Mouse (Mus musculus) intestine, postnatal 0 days (tissue): Measurements from ENCODE around the gene Rpl4. TPM values are rescaled to one million over a fixed set of nuclear protein-coding genes. Genes with fewer than 3 reads are reported as not detected.
A peak's percentile ranks its signal among the peaks of the same experiment; 100 is the strongest.
"Not testable (repeated sequence)": the region's sequence is repeated elsewhere in the genome, so short reads cannot be mapped to it uniquely, and the experiment has no call there.

Experiments used
- ATAC-seq: fragments of 200-750 bp; cut with Nextera tagmentation; 2 replicates; pipeline ENCODE4 v1.8.0; 2017; ENCODE audit warnings: mild to moderate bottlenecking, moderate TSS enrichment, moderate library complexity
- H3K27ac ChIP-seq: fragments of 300-500 bp; sonication (generic); 2 replicates; pipeline ENCODE4 v1.5.1; 2014; ENCODE audit warnings: mild to moderate bottlenecking, low read depth, low read length, moderate library complexity
- H3K27me3 ChIP-seq: fragments of 300-500 bp; sonication (generic); replicated peaks from 2 replicates; pipeline ENCODE4 v1.6.1; 2014; ENCODE audit warnings: low read length, mixed read lengths; ENCODE audit not compliant: control insufficient read depth, insufficient read depth
- H3K36me3 ChIP-seq: fragments of 300-500 bp; sonication (generic); 2 replicates; pipeline ENCODE4 v1.6.1; 2014; ENCODE audit warnings: mild to moderate bottlenecking, moderate library complexity; ENCODE audit not compliant: control insufficient read depth, insufficient read depth
- H3K4me1 ChIP-seq: fragments of 300-500 bp; sonication (generic); replicated peaks from 2 replicates; pipeline ENCODE4 v1.6.1; 2014; ENCODE audit warnings: antibody characterized with exemption, low read length, mixed read lengths; ENCODE audit not compliant: control insufficient read depth, insufficient read depth
- H3K4me2 ChIP-seq: fragments of 300-500 bp; sonication (generic); replicated peaks from 2 replicates; pipeline ENCODE4 v1.6.1; 2014; ENCODE audit warnings: low read depth, mild to moderate bottlenecking, moderate library complexity
- H3K4me3 ChIP-seq: fragments of 300-500 bp; sonication (generic); 2 replicates; pipeline ENCODE4 v1.5.1; 2014; ENCODE audit warnings: low read depth, low read length
- H3K9ac ChIP-seq: fragments of 300-500 bp; sonication (generic); 2 replicates; pipeline ENCODE4 v1.6.1; 2014; ENCODE audit warnings: mild to moderate bottlenecking, low read depth, low read length
- H3K9me3 ChIP-seq: fragments of 300-500 bp; sonication (generic); 2 replicates; pipeline ENCODE4 v1.6.1; 2016; ENCODE audit warnings: mixed run types; ENCODE audit not compliant: control insufficient read depth
- CTCF ChIP-seq: sonication (generic); IDR thresholded peaks from 2 replicates; pipeline ENCODE4 v1.5.1; 2016; ENCODE audit warnings: low read depth, mild to moderate bottlenecking, control low read depth, antibody characterized with exemption, moderate library complexity
- WGBS: fragments of 180-500 bp; shearing (Covaris S2); extraction: QIAGEN DNeasy Blood & Tissue Kit; methylation state at CpG from one replicate; pipeline ENCODE4 v1.1.7; 2014; 5-methylcytosine and 5-hydroxymethylcytosine counted together
- polyA plus RNA-seq: library from polyadenylated mRNA; unstranded; fragments of >200 nt; fragmentation: Nextera tagmentation; extraction: Ambion mirVana; gene quantifications from 2 replicates; pipeline ENCODE4 v1.2.1, GENCODE M21; 2015

Gene Rpl4
- polyA plus RNA-seq, 1 experiment from 2014 or later: 575 TPM

DNA sequence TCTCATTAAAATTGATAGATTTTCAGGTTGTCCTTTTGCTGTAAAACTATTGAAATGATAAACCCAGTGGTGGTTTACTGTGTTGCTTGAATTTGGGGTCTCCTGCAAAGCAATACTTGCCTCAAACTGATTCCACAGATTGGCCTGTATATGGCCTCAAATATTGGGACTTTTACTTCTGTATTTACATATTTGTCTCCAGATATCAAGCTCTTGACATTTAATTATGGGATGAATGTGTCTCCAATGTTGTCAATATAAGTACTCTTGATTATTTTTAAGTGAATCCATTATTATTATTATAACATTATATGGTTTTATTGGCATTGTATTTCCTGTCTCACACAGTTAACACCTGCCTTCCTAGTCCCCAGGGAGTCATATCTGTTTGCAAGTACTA lies 1.2 kb downstream of the Rpl4 start:
- H3K27me3 ChIP-seq: no peaks in the 10 kb centered on the region
- peak overlapping the region; percentile 93; the same call in 1 of the 2 replicates for H3K9ac ChIP-seq
- no peak overlapping the region for H3K27ac ChIP-seq
- H3K9me3 ChIP-seq: no peaks in the 10 kb centered on the region
- no peak for TF ChIP-seq CTCF
- no peaks in the 10 kb centered on the region; the same call in 1 of the 2 replicates for H3K4me1 ChIP-seq
- H3K4me3 ChIP-seq: peak overlapping the region; percentile 98
- peaks cover 34% of the 10 kb centered on the region for H3K36me3 ChIP-seq
- ATAC-seq: no peak
- H3K4me2 ChIP-seq: peak overlapping the region; percentile 76

DNA sequence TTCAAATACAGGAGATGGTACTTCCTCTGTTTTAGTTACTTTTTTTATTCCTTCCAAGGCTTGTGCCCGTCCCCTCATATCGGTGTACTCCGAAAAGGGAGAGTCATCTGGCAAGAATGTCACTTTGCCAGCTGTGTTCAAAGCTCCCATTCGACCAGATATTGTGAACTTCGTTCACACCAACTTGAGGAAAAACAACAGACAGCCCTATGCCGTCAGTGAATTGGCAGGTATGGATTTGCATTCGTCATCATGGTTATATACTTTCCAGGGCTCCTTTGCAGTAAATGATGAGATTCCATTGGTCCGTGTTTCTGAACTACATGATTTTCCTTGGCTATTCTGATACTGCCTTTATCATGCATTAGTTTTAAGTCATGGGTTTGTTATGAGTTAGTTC lies 1.6 kb downstream of the Rpl4 start:
- no peaks in the 10 kb centered on the region; the same call in 1 of the 2 replicates for H3K4me1 ChIP-seq
- WGBS: 34% methylated on average over 8 of the region's 8 CpGs
- H3K4me3 ChIP-seq: no peak overlapping the region
- H3K4me2 ChIP-seq: peak overlapping the region; percentile 76
- no peak for TF ChIP-seq CTCF
- no peaks in the 10 kb centered on the region for H3K9me3 ChIP-seq
- H3K27me3 ChIP-seq: no peaks in the 10 kb centered on the region
- no peak overlapping the region for H3K9ac ChIP-seq
- H3K27ac ChIP-seq: 0 out of 2 replicates have a peak overlapping the region, but pooled peaks have one; percentile 7
- ATAC-seq: no peak
- peaks cover 34% of the 10 kb centered on the region for H3K36me3 ChIP-seq

- H3K4me2 ChIP-seq: no peak overlapping the region; the same call in 1 of the 2 replicates
- H3K9ac ChIP-seq: no peak overlapping the region
- H3K4me1 ChIP-seq: peaks cover 4% of the 10 kb centered on the region; the same call in 1 of the 2 replicates
- 0 out of 2 replicates have a peak overlapping the region, but pooled peaks have one; percentile 7 for H3K27ac ChIP-seq
- H3K36me3 ChIP-seq: peaks cover 34% of the 10 kb centered on the region
- TF ChIP-seq CTCF: no peak
- H3K4me3 ChIP-seq: no peak overlapping the region
- ATAC-seq: no peak
- H3K27me3 ChIP-seq: no peaks in the 10 kb centered on the region
- 81% methylated on average over 11 of the region's 11 CpGs for WGBS
- H3K9me3 ChIP-seq: no peaks in the 10 kb centered on the region
These were observed 2.2 kb downstream of the Rpl4 start for GRCm38 (mm10) chr9:64175378-64175777.

DNA sequence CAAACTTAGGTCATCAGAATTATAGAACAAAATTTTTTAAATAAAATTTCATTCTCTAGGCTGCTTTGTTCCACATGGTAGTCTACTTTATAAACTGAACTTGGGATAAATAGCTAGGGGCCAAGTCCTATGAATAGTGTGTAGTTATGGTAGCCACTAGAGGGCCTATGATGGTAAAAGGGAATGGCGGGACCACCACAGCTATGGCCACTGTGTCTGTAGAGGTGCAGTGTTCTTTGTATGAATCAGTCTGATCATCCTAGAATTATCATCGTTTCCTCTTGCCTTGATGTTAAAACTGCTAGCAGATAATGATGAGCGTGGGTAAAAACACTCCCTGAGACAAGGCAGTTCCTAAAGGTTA lies 5.4 kb downstream of the Rpl4 start:
- ATAC-seq: peak; percentile 40
- Histone ChIP-seq H3K27ac (peak overlapping the region; percentile 87), H3K4me1 (peaks cover 4% of the 10 kb centered on the region; the same call in 1 of the 2 replicates), H3K36me3 (peaks cover 52% of the 10 kb centered on the region), H3K4me2 (peak overlapping the region; percentile 71), H3K4me3 (peak overlapping the region; percentile 70), H3K9me3 (no peaks in the 10 kb centered on the region), H3K27me3 (no peaks in the 10 kb centered on the region), H3K9ac (peak overlapping the region; percentile 67)
- 38% methylated on average over 3 of the region's 3 CpGs for WGBS
- TF ChIP-seq CTCF: peak; percentile 62

- H3K36me3 ChIP-seq: peaks cover 52% of the 10 kb centered on the region
These were observed 5.9 kb downstream of the Rpl4 start, which contains the start of gene Snapc5 for GRCm38 (mm10) chr9:64178974-64179646. TSS of gene Snapc5 (plus strand) at chr9:64179274.

DNA sequence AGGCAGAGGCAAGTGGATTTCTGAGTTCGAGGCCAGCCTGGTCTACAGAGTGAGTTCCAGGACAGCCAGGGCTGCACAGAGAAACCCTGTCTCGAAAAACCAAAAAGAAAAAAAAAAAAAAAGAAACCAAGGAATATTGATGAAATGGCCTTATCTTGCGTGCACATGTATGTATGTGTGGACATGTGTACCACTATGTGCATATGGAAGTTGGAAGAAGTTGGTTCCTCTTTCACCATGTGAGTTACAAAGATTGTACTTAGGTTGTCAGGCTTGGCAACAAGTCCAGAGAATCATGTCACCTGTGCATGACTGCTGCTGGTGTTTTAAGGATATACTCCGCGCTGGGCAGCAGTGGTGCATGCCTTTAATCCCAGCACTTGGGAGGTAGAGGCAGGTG lies 10.1 kb downstream of the Rpl4 start:
- not testable (repeated sequence) for H3K4me1 ChIP-seq, H3K27me3 ChIP-seq, ATAC-seq, H3K4me3 ChIP-seq, H3K9me3 ChIP-seq, H3K4me2 ChIP-seq, H3K9ac ChIP-seq, H3K27ac ChIP-seq
- WGBS: 94% methylated on average over 5 of the region's 5 CpGs
- H3K36me3 ChIP-seq: peaks cover 50% of the 10 kb centered on the region

More at GRCm38 (mm10) chr9:64178974-64179646, 5.9 kb downstream of the Rpl4 start, which contains the start of gene Snapc5:
- Histone ChIP-seq H3K4me3 (peak within 1 kb of the TSS; percentile 70), H3K4me2 (peak within 1 kb of the TSS; percentile 71), H3K27me3 (no peaks in the 10 kb centered on the region), H3K27ac (peak within 1 kb of the TSS; percentile 87), H3K9ac (peak within 1 kb of the TSS; percentile 67), H3K9me3 (no peaks in the 10 kb centered on the region), H3K4me1 (peaks cover 4% of the 10 kb centered on the region; the same call in 1 of the 2 replicates)
- WGBS: under 1% methylated on average over 35 of the region's 35 CpGs
- peak; percentile 75 for TF ChIP-seq CTCF
- ATAC-seq: peak; percentile 94
